Mouse (Mus musculus): ENCODE results near the gene Dand5. TPM values are rescaled to one million over a fixed set of nuclear protein-coding genes. Genes with fewer than 3 reads are reported as not detected.
A peak's percentile ranks its signal among the peaks of the same experiment; 100 is the strongest.

The Dand5 gene
- polyA plus RNA-seq, 1 experiment, result 2.1 TPM

DNA sequence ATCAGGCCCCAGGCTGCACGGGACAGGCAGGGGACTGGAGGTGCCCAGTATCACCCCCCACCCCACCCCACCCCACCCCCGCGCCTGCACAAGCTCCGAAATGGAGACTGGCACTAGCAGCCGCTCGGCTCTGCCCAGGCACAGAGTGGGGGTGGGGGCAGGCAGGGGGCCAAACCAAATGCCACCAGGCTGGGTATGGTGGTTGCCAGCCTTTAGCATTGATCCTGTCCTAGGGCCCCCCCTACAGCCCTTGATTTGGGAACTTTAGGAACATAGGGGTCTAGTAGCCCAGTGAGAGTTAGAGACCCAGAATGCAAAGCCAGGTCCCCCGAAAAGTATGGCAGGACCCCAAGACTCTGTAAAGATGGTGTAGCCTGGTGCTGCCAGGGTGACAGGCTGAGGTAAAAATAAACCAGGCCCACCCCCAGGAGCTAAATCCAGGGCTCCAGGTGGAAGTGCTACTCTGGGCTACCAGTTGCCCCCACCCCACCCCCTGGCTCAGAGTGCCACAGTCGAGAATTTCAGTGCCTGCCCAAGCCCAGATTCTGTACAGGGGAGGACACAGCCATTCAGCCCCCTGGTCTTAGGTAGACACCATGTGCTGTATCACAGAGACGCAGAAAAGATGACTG, 32.7 kb downstream of the Dand5 start:
- TF ChIP-seq POLR2A (IDR thresholded peaks at IDR 0.05; ENCODE audit: low read depth, low read length) (no peak), CTCF (IDR thresholded peaks at IDR 0.05; ENCODE audit: extremely low read depth, insufficient read length, insufficient replicate concordance, low read depth, low read length) (no peak)
- Histone ChIP-seq H3K27ac (ENCODE audit: insufficient read depth, low read depth, low read length) (no peak overlapping the region), H3K4me1 (ENCODE audit: control insufficient read depth, insufficient read depth, insufficient read length, low read length) (peaks cover 24% of the 10 kb centered on the region)

DNA sequence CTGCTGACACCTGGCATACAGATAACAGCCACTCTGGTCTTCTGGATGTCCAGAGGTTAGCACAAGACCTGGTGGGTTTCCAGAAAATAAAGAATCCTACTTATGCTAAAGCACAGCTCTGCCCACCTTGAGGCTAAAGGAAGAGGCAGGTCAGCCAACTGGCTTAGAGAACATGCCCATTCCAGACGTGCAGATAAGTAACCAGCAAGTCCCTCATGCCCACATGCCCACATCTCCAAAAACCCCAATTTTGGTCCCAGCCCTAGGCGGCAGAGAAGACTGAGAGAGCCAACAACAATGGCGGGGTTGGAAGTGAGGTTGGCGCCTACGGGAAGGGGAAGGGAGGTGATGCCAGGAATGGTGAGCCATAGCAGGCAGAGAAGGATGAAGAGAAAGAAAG, 33.3 kb downstream of the Dand5 start:
- H3K4me3 ChIP-seq (ENCODE audit: low read depth, low read length), result no peak overlapping the region
- peaks cover 17% of the 10 kb centered on the region for H3K27me3 ChIP-seq (ENCODE audit: control insufficient read depth, insufficient read depth, low read length)
- no peaks in the 10 kb centered on the region for H3K36me3 ChIP-seq (ENCODE audit: control insufficient read depth, insufficient read depth, low read length)
- TF ChIP-seq POLR2A (IDR thresholded peaks at IDR 0.05; ENCODE audit: low read depth, low read length), result no peak
- TF ChIP-seq CTCF (IDR thresholded peaks at IDR 0.05; ENCODE audit: extremely low read depth, insufficient read length, insufficient replicate concordance, low read depth, low read length), result no peak
- H3K4me1 ChIP-seq (ENCODE audit: control insufficient read depth, insufficient read depth, insufficient read length, low read length), result peaks cover 27% of the 10 kb centered on the region
- 80% methylated on average over 5 of the region's 5 CpGs for WGBS
- H3K27ac ChIP-seq (ENCODE audit: insufficient read depth, low read depth, low read length), result peak overlapping the region; percentile 44

More for the DNA sequence above, 32.7 kb downstream of the Dand5 start:
- no peaks in the 10 kb centered on the region for H3K36me3 ChIP-seq (ENCODE audit: control insufficient read depth, insufficient read depth, low read length)
- H3K4me3 ChIP-seq (ENCODE audit: low read depth, low read length), result no peak overlapping the region
- peaks cover 11% of the 10 kb centered on the region for H3K27me3 ChIP-seq (ENCODE audit: control insufficient read depth, insufficient read depth, low read length)
- 80% methylated on average over 9 of the region's 9 CpGs for WGBS

DNA sequence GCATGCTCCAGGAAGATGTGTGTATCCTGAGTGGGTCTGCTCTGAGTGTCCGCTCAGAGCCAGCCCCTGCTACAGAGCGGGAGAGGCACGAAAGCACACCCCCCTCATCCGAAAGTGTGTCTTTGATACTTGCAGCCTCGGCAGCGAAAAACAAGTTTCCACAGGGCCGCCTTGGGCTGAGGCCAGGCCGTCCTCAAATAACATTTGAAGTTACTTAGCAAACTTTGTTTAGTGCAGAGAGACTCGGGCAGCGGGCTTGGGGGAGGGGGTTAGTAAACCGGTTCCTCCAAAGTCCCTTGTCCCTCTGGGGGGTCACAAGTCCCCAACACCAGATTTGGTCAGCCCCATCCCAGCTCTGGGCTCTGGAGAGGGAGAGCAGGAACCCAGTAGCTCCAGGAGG, 33.7 kb downstream of the Dand5 start:
- Histone ChIP-seq H3K27me3 (ENCODE audit: control insufficient read depth, insufficient read depth, low read length) (peaks cover 22% of the 10 kb centered on the region), H3K27ac (ENCODE audit: insufficient read depth, low read depth, low read length) (peak overlapping the region; percentile 44), H3K36me3 (ENCODE audit: control insufficient read depth, insufficient read depth, low read length) (no peaks in the 10 kb centered on the region), H3K4me1 (ENCODE audit: control insufficient read depth, insufficient read depth, insufficient read length, low read length) (peaks cover 30% of the 10 kb centered on the region), H3K4me3 (ENCODE audit: low read depth, low read length) (no peak overlapping the region)
- WGBS, result 65% methylated on average over 11 of the region's 11 CpGs
- no peak for TF ChIP-seq POLR2A (IDR thresholded peaks at IDR 0.05; ENCODE audit: low read depth, low read length)
- no peak for TF ChIP-seq CTCF (IDR thresholded peaks at IDR 0.05; ENCODE audit: extremely low read depth, insufficient read length, insufficient replicate concordance, low read depth, low read length)

DNA sequence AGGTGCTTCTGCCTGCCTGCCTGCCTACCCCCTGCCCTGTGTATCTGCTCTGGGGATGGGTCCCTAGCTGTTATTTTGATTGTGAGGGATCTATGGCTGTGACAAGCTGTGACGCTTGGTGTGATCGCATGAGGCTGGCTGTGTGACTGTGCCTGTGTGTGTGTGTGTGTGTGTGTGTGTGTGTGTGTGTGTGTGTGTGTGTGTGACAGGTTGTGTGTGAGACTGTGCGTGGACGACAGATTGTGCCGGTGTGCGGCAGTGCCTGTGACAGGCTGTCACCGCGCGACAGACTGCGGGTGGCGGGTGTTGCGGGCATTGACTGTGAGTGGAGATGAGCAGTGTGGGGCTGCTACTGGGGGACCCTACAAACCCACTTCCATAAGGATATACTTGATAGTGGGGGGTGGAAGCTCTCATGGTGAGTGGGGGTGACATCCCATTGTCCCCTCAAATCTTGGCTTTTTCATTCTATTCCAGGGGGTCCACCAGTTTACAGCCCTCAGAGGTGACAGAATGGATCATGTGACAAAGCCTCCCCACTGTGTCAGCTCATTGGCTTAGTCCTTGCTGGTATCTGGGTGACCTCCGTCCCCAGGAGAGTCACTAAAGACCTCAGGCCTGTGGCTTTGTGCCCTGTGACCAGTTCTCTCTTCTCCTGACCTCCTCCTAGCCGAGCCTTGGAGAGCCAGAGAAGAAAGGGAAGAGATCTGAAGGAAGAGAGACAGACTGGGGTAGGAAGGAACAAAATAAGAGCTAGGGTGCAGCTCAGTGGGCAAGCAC, 34.9 kb downstream of the Dand5 start:
- H3K4me1 ChIP-seq (ENCODE audit: control insufficient read depth, insufficient read depth, insufficient read length, low read length), result peaks cover 30% of the 10 kb centered on the region
- H3K36me3 ChIP-seq (ENCODE audit: control insufficient read depth, insufficient read depth, low read length), result no peaks in the 10 kb centered on the region
- H3K27me3 ChIP-seq (ENCODE audit: control insufficient read depth, insufficient read depth, low read length), result peaks cover 22% of the 10 kb centered on the region
- H3K4me3 ChIP-seq (ENCODE audit: low read depth, low read length), result no peak overlapping the region
- no peak overlapping the region for H3K27ac ChIP-seq (ENCODE audit: insufficient read depth, low read depth, low read length)
- no peak for TF ChIP-seq CTCF (IDR thresholded peaks at IDR 0.05; ENCODE audit: extremely low read depth, insufficient read length, insufficient replicate concordance, low read depth, low read length)
- TF ChIP-seq POLR2A (IDR thresholded peaks at IDR 0.05; ENCODE audit: low read depth, low read length), result no peak
- WGBS, result 78% methylated on average over 14 of the region's 14 CpGs

DNA sequence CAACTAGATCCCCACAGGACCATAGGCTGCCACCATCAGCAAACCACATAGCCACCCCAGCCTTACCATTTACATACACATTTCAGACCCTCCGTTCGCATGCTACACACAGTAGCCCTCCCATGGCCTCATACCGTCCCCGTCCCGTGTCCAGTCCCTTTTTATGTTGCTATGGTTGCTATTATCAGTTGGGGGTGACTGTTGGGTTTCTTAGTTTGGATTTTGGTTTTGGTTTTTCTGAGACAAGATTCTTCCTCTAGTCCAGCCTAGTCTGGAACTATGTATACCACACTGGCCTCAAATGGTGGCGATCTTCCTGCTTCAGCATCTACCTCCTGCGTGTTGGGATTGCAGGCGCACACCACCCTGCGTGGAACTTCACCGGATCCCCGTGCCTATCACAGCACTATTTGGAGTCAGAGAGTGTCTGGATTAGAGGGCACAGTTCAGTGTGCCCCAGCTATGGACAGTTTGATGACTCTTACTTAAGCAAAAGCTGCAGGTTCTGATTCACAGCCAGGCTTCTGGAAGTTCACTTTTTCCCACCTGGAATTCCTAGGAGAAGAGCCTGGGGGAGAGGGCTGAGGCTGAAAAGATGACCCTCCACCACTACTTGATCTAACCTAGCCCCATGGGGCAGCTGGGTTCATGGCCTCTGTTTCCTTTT, 35.7 kb downstream of the Dand5 start:
- Histone ChIP-seq H3K4me3 (ENCODE audit: low read depth, low read length) (no peak overlapping the region), H3K4me1 (ENCODE audit: control insufficient read depth, insufficient read depth, insufficient read length, low read length) (peaks cover 30% of the 10 kb centered on the region), H3K27me3 (ENCODE audit: control insufficient read depth, insufficient read depth, low read length) (peaks cover 22% of the 10 kb centered on the region), H3K27ac (ENCODE audit: insufficient read depth, low read depth, low read length) (no peak overlapping the region), H3K36me3 (ENCODE audit: control insufficient read depth, insufficient read depth, low read length) (no peaks in the 10 kb centered on the region)
- WGBS, result 73% methylated on average over 11 of the region's 11 CpGs
- TF ChIP-seq CTCF (IDR thresholded peaks at IDR 0.05; ENCODE audit: extremely low read depth, insufficient read length, insufficient replicate concordance, low read depth, low read length) (no peak), POLR2A (IDR thresholded peaks at IDR 0.05; ENCODE audit: low read depth, low read length) (no peak)

DNA sequence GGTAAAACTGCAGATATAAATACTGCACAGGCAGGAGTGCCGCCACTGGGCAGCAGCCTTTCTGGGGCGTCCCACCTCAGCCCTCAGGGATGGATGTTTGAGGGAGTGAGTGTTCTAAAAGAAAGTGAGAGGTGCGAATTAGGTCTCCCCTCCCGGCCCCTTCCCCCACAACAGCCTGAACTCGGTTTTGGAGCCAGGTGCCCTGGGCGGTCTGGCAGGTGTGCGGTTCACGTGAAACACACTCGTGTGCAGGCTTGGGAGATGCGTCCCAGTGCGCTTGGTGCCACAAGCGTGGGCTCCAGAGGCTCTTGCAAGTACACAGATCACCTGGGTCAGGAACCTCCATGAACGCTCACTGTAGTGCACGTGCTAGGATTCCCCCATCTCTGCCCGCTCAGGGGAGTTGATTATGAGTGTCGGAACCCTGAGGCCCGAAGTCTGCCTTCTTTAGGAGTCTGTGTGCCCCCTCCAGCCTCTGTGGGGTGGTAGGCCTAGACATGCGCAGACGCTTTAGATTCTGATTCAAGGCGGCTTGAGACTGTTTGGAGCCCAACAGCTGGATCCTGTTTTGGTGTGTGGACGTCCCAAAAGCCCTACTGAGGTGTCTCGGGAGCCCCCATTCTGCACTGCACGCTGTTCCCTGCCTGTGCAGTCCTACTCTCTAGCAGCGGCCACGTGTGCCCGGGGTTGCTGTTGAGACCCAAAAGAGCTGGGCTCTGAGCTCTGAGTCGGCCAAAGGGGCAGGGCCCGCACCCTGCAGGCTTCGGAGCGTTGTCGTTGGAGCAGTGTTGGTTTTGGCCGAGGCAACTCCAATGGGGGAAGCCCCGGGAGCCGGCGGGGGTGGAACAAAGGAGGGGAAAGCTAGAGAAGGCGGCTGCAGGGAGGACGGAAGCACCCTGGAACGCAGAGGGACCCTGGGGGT, 36.6 kb downstream of the Dand5 start:
- Histone ChIP-seq H3K27ac (ENCODE audit: insufficient read depth, low read depth, low read length) (no peak overlapping the region), H3K27me3 (ENCODE audit: control insufficient read depth, insufficient read depth, low read length) (peaks cover 22% of the 10 kb centered on the region), H3K36me3 (ENCODE audit: control insufficient read depth, insufficient read depth, low read length) (no peaks in the 10 kb centered on the region), H3K4me3 (ENCODE audit: low read depth, low read length) (no peak overlapping the region), H3K4me1 (ENCODE audit: control insufficient read depth, insufficient read depth, insufficient read length, low read length) (peaks cover 30% of the 10 kb centered on the region)
- WGBS, result 39% methylated on average over 38 of the region's 38 CpGs
- TF ChIP-seq CTCF (IDR thresholded peaks at IDR 0.05; ENCODE audit: extremely low read depth, insufficient read length, insufficient replicate concordance, low read depth, low read length) (peak; percentile 2; the same call in 1 of the 2 replicates), POLR2A (IDR thresholded peaks at IDR 0.05; ENCODE audit: low read depth, low read length) (no peak)

Data from small intestine, adult 2 months (tissue).